ENCODE assay signal across 9 mouse cellular contexts in genomic region chr3:89354816-89355511, GRCm38 (mm10). TPM values are rescaled to one million over a fixed set of nuclear protein-coding genes. Genes with fewer than 3 reads are reported as not detected.
DNase-seq lines count a peak whose midpoint lies in the region; ATAC-seq and TF ChIP-seq lines count a peak whose summit lies in the region.
"Had no signal": no experiment of that assay in that cellular context is flagged by ENCODE, and none has a peak within 500 bp of the region (broad histone marks: within the 10 kb centered on the region; RNA-seq: fewer than 3 reads in every experiment).

No protein-coding gene starts in this region.

- DNase-seq in 3134 (ENCODE audit: extremely low read depth, insufficient read length, low spot score) = peak; percentile 68
- peak; percentile 82 for DNase-seq in T-cell, adult 2 months (ENCODE audit: low spot score)
- peak; percentile 90 to 92 for DNase-seq in cerebellum, postnatal 36 days
- DNase-seq in heart, adult 8-10 months (ENCODE audit: low spot score) = peak; percentile 89
- peak; percentile 76 for DNase-seq in liver, embryonic 11.5 days (ENCODE audit: low spot score)
- DNase-seq in ovary, postnatal 10 days (ENCODE audit: low spot score) = peak; percentile 66
- DNase-seq in thymus, adult 2 months = peak; percentile 85

- H3K36me3 ChIP-seq in kidney, embryonic 16.5 days (ENCODE audit: insufficient read depth, low read length) = no peaks in the 10 kb centered on the region
- no peaks in the 10 kb centered on the region for H3K36me3 ChIP-seq in liver, embryonic 11.5 days (ENCODE audit: control insufficient read depth, insufficient read depth, low read length)
- H3K36me3 ChIP-seq in thymus, adult 2 months (ENCODE audit: control insufficient read depth, insufficient read depth, low read length) = no peaks in the 10 kb centered on the region
- H3K36me3 ChIP-seq: embryonic facial prominence, embryonic 15.5 days had no signal

- no peak for TF ChIP-seq POLR2A in thymus, adult 2 months (IDR thresholded peaks at IDR 0.05; ENCODE audit: control insufficient read depth, extremely low read depth, insufficient read depth, low read length, poor library complexity)

- WGBS in kidney, embryonic 16.5 days = 14% methylated on average over 5 of the region's 5 CpGs
- WGBS in liver, embryonic 11.5 days = 15% methylated on average over 5 of the region's 5 CpGs
- 18% methylated on average over 5 of the region's 5 CpGs for WGBS in thymus, adult 2 months

- ATAC-seq in kidney, embryonic 16.5 days (ENCODE audit: low FRiP score, low TSS enrichment) = peak; percentile 25
- ATAC-seq in liver, embryonic 11.5 days (replicated peaks; ENCODE audit: low FRiP score) = no peak; the same call in 1 of the 2 replicates

- no peaks in the 10 kb centered on the region for H3K27me3 ChIP-seq in kidney, embryonic 16.5 days (ENCODE audit: insufficient read depth, low read length)
- peaks cover 9% of the 10 kb centered on the region for H3K27me3 ChIP-seq in liver, embryonic 11.5 days (replicated peaks; ENCODE audit: control insufficient read depth, insufficient read depth, low read length)
- H3K27me3 ChIP-seq in thymus, adult 2 months (ENCODE audit: control insufficient read depth, insufficient read depth, low read length) = no peaks in the 10 kb centered on the region; the same call in 1 of the 2 replicates

- H3K9me3 ChIP-seq in kidney, embryonic 16.5 days (ENCODE audit: low read length) = no peaks in the 10 kb centered on the region
- H3K9me3 ChIP-seq in liver, embryonic 11.5 days (ENCODE audit: control insufficient read depth, low read length) = no peaks in the 10 kb centered on the region
- H3K9me3 ChIP-seq: embryonic facial prominence, embryonic 15.5 days had no signal

- H3K4me2 ChIP-seq in kidney, embryonic 16.5 days (replicated peaks; ENCODE audit: low read depth, low read length) = no peak overlapping the region
- no peak overlapping the region for H3K4me2 ChIP-seq in liver, embryonic 11.5 days
- H3K4me2 ChIP-seq: embryonic facial prominence, embryonic 15.5 days had no signal

- H3K9ac ChIP-seq in kidney, embryonic 16.5 days (replicated peaks; ENCODE audit: low read length) = no peak overlapping the region
- H3K9ac ChIP-seq in liver, embryonic 11.5 days (ENCODE audit: low read depth, low read length) = no peak overlapping the region
- H3K9ac ChIP-seq: embryonic facial prominence, embryonic 15.5 days had no signal

- H3K27ac ChIP-seq in kidney, embryonic 16.5 days (ENCODE audit: low read length) = peak overlapping the region; percentile 45
- H3K27ac ChIP-seq in liver, embryonic 11.5 days (ENCODE audit: low read depth, low read length) = no peak overlapping the region
- H3K27ac ChIP-seq in thymus, adult 2 months (ENCODE audit: control insufficient read depth, insufficient read depth, low read length) = no peak overlapping the region
- H3K27ac ChIP-seq: embryonic facial prominence, embryonic 15.5 days had no signal

- H3K4me1 ChIP-seq in kidney, embryonic 16.5 days (ENCODE audit: insufficient read depth, low read length) = peaks cover 17% of the 10 kb centered on the region
- H3K4me1 ChIP-seq in liver, embryonic 11.5 days (replicated peaks; ENCODE audit: control insufficient read depth, insufficient read depth, low read length) = peaks cover 9% of the 10 kb centered on the region
- peaks cover 7% of the 10 kb centered on the region for H3K4me1 ChIP-seq in thymus, adult 2 months (replicated peaks; ENCODE audit: control insufficient read depth, insufficient read depth, low read length)

- peak; percentile 37; the same call in 1 of the 2 replicates for TF ChIP-seq CTCF in thymus, adult 2 months (IDR thresholded peaks at IDR 0.05; ENCODE audit: borderline replicate concordance, control insufficient read depth, extremely low read depth, insufficient read depth, low read length, poor library complexity)

- no peak overlapping the region for H3K4me3 ChIP-seq in kidney, embryonic 16.5 days (ENCODE audit: low read length)
- H3K4me3 ChIP-seq in liver, embryonic 11.5 days (ENCODE audit: low read depth, low read length) = no peak overlapping the region
- no peak overlapping the region for H3K4me3 ChIP-seq in thymus, adult 2 months (ENCODE audit: control insufficient read depth, insufficient read depth, low read length)
- H3K4me3 ChIP-seq: embryonic facial prominence, embryonic 15.5 days had no signal

RNA-seq across cellular contexts. Expression of gene Adam15, which starts 5.2 kb away (rescaled TPM):
- total RNA-seq in heart, adult 8-10 months (2022) = 10 to 100 TPM; 43.3 to 52.5 (median 48.6) TPM
- 107 and 108 TPM in 2 replicates for polyA plus RNA-seq in kidney, embryonic 16.5 days (2015; fragmentation: Nextera tagmentation; extraction: Ambion mirVana)
- 19.5 and 23.2 TPM in 2 replicates for polyA plus RNA-seq in liver, embryonic 11.5 days (2014; fragmentation: Nextera tagmentation; extraction: Ambion mirVana)
- 38.7 and 49.6 TPM in 2 replicates for polyA plus RNA-seq in thymus, adult 2 months (2012; rRNA removed)

RNA-seq across cellular contexts. Expression of gene Dcst2, which starts 6.8 kb away (rescaled TPM):
- not detected for total RNA-seq in heart, adult 8-10 months (2022)
- 0.32 and 0.35 TPM in 2 replicates for polyA plus RNA-seq in kidney, embryonic 16.5 days (2015; fragmentation: Nextera tagmentation; extraction: Ambion mirVana)
- 0.10 TPM in 1 of 2 replicates, not detected in the other for polyA plus RNA-seq in liver, embryonic 11.5 days (2014; fragmentation: Nextera tagmentation; extraction: Ambion mirVana)
- 0.36 and 0.50 TPM in 2 replicates for polyA plus RNA-seq in thymus, adult 2 months (2012; rRNA removed)

RNA-seq across cellular contexts. Expression of gene Dcst1, which starts 10.1 kb away (rescaled TPM):
- total RNA-seq in heart, adult 8-10 months (2022) = not detected
- polyA plus RNA-seq in kidney, embryonic 16.5 days (2015; fragmentation: Nextera tagmentation; extraction: Ambion mirVana) = 2.9 and 3.3 TPM in 2 replicates
- polyA plus RNA-seq in liver, embryonic 11.5 days (2014; fragmentation: Nextera tagmentation; extraction: Ambion mirVana) = not detected in 2 replicates
- 0.24 and 0.32 TPM in 2 replicates for polyA plus RNA-seq in thymus, adult 2 months (2012; rRNA removed)

RNA-seq across cellular contexts. Expression of gene Efna4, which starts 17.1 kb away (rescaled TPM):
- under 1 TPM in 3 of 4 experiments, not detected in 1; 0.19 to 0.34 (median 0.27) TPM for total RNA-seq in heart, adult 8-10 months (2022)
- polyA plus RNA-seq in kidney, embryonic 16.5 days (2015; fragmentation: Nextera tagmentation; extraction: Ambion mirVana) = 29.2 and 31.3 TPM in 2 replicates
- 6.5 and 6.9 TPM in 2 replicates for polyA plus RNA-seq in liver, embryonic 11.5 days (2014; fragmentation: Nextera tagmentation; extraction: Ambion mirVana)
- 12.5 TPM in 2 replicates for polyA plus RNA-seq in thymus, adult 2 months (2012; rRNA removed)

RNA-seq across cellular contexts. Expression of gene Efna3, which starts 32.2 kb away (rescaled TPM):
- total RNA-seq in heart, adult 8-10 months (2022) = under 1 TPM in 1 of 4 experiments, not detected in 3; 0.11 TPM
- 11.5 and 11.8 TPM in 2 replicates for polyA plus RNA-seq in kidney, embryonic 16.5 days (2015; fragmentation: Nextera tagmentation; extraction: Ambion mirVana)
- polyA plus RNA-seq in liver, embryonic 11.5 days (2014; fragmentation: Nextera tagmentation; extraction: Ambion mirVana) = 2.1 and 3.9 TPM in 2 replicates
- polyA plus RNA-seq in thymus, adult 2 months (2012; rRNA removed) = 3.7 and 4.2 TPM in 2 replicates
